Mouse (Mus musculus) testis, postnatal 14 days (tissue): ENCODE measurements around the gene Btbd7.

Source experiments
- DNase-seq: peaks from one replicate; pipeline ENCODE4 v3.0.0; 2021; ENCODE audit warnings: low spot score

The Btbd7 gene

DNA sequence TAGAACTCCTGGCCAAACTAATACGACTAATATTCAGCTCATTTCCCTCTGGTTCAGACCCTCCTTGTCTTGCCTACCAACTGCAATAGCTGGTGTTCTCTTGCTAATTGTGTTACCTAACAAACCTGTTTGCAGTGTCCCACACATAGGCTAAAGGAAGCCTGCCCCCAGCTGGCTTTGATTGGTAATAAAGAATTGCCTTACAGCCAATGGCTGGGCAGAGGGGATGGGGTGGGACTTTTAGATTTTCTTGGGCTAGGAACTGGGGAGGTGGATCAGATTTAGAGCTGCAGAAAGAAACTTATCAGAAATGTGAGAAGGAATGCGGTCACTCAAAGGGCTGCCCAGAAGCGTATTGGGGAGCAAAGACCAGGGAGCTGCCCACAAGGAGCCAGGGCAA lies 98.8 kb downstream of the Btbd7 start:
- no peak for DNase-seq

DNA sequence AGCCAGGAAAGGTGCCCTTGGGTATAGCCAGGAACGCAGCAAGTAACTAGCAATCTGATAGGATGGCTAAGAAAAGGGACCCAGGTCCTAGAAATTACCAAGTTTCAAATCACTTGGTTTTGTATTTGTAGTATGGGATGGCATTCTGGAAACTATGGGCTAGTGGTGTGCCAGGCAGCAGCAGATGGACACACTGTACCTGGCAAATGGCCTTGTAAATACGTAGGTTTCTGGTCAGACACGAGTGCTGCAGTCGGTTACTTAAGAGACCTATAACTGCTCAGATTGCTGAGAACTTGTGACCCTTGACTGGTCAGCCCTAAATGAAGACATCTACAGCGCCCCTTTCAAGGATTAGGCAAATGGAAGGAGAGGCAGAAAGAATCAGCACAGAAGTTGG lies 100.1 kb downstream of the Btbd7 start:
- DNase-seq: no peak

DNA sequence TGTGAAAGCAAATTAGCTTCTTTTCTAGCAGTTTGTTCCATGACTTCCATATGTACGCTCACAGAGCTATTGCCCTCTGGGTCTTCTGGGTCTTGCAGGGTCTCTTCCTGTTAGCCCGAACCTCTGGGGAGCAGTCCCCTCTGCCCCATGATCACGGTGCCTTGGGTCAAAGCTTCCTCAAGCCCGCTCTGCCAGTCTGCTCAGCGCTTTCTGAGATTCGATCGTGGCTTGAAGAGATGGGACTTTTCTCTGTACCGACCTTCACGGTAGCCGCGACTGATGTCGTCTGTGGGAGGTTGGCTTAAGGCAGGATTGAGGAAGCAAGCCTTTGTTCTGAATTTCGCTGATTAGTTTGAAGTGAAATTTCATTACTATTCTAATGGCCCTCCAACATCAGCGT lies 102.2 kb downstream of the Btbd7 start:
- DNase-seq: no peak

DNA sequence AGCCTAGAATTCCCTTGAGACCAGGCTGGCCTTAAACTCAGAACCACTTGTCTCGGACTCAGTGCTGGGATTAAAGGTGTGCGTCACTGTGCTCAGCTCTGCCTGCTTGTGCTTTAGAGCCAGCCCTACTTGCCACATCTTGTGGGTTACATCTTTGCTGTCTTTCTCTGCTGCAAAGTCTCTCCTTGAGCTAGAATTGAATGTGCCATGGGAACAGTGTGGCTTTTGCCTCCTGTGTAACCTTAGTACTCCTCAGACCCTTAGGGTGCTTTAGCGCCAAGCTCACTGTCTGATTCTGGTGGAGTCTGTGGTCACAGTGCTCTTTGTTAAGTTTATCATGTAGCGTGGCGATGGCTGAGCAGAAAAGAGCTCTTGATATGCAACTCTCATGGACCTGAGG lies 105.6 kb downstream of the Btbd7 start:
- DNase-seq: no peak

DNA sequence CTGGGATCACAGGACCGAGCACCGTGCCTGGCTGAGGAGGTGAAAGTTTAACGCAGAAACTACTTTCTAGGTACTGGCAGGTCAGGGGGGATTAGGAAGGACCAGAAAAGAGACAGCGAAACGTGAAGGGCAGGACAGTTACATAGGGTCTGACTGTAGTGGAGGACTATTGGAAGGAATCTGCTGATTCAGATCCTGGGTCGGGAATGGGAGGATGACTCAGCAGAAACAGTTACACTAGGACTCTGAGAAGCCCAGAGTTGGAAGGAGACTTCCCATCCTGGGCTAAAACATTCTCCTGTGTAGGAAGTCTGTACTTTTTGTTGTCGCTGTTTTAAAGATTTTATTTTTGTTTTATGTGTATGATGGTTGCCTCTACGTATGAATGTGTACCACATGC lies 106.7 kb downstream of the Btbd7 start:
- no peak for DNase-seq

DNA sequence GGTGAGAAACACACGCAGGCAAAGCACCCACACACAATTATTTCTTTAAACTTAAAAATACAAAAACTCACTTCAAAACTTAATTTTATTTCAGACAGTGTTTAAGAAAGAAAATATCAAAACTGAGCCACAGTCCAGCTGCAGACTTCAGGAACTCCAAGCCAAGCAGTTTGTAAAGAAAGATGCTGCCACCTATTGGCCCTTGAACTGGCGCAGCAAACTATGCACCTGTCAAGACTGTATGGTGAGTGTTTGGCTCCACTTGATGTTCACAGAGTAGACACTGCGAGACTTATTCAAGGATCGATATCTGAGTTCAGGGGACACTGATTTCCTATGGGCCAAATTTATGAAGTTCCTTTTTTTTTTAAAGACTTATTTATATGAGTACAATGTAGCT lies 109.3 kb downstream of the Btbd7 start:
- no peak for DNase-seq

DNA sequence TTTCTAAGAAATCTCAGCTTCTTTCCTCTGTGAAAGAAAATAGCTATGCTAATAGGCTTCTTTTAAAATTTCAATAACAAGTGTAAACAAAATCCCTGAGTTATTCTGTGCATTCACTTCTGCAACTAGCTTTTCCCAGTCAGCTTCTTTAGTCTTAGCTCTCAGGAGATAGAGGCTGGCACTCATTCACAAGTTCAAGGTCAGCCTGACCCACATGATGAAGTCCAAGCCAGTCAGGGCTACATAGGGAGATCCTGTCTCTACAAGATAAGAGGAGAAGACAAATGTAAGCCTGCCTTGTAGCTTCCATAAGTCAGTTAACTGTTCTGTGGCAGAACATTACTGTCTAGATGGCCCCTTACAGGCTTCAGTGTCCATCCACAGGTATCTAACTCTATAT lies 114.6 kb downstream of the Btbd7 start:
- no peak for DNase-seq

DNA sequence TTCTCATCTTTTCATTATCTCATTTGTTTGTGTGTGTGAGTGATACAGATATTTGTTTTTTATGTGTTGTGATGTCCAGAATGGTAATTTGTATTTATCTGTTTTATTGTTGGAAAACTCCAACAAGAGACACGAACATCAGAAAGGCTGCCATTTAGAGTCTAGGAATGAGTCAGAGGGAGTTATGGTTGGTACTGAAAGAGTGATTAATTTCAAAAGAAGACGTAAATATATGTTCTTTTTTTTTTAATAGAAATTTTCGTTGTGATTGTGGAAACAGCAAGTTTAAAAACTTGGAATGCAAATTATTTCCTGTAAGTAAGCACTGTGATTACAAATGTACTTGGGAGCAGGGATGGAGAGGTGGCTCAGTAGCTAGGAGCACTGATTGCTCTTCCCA lies 116.6 kb downstream of the Btbd7 start:
- no peak for DNase-seq

DNA sequence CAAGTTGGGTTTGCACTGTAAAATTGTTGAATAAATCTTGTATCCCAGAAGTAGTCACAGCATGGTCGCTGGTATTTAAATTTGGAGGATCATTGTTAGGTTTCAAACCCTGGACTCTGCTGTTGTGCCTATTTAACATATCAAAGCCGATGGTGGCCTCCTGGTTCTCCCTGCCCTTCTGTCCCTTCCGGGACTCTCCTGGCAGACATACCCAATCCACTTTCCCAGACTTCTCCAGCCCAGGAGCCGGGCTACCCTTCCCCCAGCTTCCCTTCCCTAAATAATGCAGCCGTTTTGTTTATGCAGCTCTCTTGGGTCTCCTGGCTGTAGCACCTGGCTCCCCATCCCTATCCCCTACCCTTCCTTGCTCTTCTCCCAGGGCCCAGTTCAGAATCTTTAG lies 119.3 kb downstream of the Btbd7 start:
- DNase-seq: no peak

DNA sequence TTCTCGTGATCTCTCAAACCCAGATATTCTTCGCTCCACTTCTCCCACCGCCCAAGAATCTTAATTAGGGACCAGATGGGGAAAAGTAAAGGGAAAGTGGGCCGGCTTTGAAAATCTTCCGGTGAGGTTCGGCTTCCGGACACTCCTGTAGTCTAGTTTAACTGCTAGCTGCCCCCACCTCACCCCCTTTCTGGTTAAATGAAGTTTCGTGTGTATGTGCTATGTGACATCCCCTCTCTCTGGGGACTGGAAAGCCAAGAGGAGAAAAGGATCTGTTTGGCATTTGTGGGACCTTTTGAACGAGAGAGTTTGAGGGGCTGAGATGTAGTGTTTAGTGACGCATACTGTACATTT lies 119.9 kb downstream of the Btbd7 start, which contains the start of gene Gm20604:
Gene Gm20604, minus strand, starts transcription at position 270 of the 354 bp plus-strand sequence.
- no peak for DNase-seq

DNA sequence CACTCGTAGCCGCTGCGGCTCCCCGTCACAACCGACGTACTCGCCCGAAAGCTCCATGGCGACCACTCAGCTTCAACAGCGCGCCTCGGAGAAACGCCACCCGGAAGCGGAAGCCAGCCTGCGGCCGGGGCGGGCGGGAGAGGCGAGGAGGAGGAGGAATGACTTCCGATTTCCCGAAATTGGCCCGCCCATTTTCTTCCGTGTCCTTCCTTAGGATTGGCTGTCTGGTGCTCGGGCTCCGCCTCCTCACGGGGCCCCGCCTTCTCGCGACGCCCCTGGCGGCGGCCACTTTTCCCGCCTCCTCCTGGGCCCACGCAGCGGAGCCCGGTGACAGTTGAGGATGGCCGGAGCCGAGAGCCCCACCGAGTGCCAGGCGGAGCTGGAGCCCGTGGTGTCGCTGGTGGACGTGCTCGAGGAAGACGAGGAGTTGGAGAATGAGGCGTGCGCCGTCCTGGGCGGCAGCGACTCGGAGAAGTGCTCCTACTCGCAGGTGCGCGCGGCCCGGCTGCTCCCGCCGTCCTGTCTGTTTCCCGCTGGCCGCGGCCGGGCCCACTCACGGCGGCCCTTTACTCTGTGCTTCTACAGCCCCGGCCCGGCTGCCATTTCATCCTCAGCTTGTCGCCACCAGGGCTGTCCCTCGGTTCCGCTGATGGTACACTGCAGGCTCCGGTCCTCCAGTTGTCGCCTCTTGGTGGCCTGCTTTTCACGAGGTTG lies 120.4 kb downstream of the Btbd7 start, which contains the start of the genes Gm28051, Gon7 and Ubr7:
Gene Gm28051, minus strand, starts transcription at position 77 of the 714 bp plus-strand sequence.
Gene Gon7, minus strand, starts transcription at position 115 of the 714 bp plus-strand sequence.
Gene Ubr7, plus strand, starts transcription at position 279 of the 714 bp plus-strand sequence.
- peak; percentile 97 for DNase-seq

DNA sequence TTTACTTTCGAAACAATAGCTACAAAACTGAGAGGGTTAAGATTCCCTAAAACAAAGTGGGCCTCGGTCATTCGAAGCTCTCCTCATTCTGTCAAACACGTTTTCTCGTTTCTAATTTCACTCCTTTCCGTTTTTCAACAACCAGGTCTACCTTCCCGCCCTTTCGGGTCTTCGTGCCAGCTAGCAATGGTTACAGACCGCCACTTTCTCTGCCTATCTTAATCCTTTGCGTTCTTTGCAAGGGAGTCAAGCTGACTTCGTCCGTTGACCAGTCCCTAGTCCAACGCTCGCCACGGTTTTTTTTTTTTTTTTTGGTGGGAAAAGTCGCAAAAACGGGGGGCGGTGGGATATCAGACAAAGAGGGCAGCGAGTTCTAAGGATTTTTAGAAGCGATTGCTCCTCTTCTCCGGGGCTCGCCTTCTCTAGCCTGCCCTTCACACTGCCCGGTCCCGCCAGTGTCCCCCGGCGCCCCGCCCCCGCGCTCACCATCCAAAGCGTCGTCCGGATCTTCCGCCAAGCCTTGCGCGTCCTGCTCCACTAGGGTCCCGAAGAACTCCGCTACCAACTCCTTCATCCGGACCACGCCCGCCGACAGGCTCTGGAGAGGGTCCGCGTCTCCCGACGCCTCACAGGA lies 121.1 kb downstream of the Btbd7 start:
- DNase-seq: peak; percentile 23

DNA sequence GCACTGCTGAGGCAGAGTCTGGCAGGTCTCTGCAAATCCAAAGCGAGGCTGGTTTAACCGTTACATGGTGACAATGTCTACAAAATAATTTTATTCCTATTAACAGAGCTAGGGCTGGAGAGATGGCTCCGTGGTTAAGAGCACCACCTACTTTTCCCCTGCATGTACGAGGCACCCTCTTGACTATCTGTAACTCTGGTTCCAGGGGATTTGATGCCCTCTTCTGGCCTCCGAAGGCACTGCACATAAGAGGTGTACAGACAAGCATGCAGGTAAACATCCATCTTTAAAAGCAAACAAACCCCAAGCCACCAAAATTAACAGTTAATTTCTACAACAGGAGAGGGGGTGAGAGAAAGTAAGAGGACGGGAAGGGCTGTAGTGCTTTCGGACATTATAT lies 122.0 kb downstream of the Btbd7 start:
- peak; percentile 33 for DNase-seq

DNA sequence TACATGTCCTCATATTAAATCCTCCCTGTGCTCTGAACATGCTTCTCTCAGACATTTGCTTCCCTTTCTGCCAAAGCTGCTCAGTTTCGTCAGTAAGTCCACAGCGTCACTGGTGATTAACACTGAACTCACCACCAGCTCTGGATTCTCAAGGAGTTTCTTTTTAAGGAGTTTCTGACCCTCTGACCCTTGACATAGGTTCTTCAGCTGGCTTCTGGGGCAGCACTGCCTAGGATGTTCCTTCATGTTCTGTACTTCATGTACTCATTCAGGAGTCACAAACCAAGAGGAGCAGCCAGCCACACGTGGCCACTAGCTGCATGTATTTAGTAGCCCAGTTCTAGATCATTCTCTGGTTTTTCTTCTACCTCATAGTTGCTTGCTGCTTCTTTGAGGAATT lies 130.0 kb downstream of the Btbd7 start:
- DNase-seq: no peak

DNA sequence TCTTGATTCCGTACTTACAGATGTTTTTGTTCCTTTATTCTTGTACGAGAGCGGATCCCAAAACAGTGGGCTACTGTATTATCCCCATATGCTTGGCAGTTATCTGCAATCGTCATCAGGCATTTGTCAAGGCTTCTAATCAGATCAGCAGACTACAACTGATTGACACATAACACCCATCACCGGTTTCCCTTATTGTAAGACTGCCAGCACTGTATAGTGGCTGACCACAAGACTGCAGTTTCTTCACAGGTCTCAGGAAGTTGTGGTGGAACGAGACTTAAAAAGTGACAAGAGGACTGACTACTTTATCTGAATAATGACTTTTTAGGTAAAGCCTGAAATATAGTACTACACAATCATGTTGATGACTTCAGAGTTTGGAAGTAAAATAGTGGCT lies 133.4 kb downstream of the Btbd7 start:
- DNase-seq: no peak

DNA sequence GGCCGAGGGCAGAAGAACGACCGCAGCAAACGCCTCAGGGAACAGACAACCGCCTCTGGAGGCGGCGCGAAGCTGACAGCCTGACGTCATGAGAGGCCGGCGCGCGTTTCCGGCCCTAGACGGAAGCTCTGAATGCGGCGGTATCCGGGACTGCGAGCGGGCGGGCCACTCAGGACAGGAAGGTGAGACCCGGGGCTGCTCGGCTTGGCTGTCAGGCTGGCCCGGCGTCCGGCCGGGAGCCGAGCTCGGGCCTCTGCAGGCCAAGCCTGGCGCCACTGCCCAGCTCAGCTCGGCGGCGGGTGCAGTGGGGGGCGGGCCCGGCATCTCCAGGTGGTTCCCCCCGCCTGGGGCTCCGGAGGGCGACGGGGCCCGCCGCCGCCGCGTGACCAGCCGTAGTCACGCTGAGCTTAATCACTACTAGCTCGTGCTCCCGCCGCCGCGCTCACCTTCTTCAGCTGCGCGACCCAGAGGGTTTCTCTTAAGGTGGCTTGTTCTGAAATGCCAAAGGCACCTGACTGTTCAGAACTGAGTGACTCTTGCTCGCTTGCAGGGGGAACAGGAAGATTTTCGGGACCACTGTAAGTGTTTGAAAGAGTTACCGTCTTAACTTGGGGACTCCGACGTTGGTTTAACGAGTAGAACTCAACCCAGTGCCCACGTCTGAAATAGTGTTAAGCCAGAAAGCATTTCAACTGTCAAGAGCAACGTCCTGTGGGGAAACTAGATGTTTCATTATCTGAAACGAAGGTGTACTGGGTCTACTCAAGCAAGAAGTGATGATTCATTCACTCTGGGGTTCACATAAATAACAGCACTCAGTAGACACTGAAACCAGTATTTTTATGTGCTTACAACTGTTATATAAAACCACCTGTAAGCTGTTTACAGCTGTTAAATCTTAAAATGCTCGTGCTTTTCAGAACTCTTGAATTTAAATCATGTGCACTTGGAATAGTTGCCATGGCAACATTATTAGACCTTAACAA lies 134.4 kb downstream of the Btbd7 start, which contains the start of the genes Moap1 and Tmem251:
Gene Moap1, minus strand, starts transcription at position 73 of the 986 bp plus-strand sequence.
Gene Tmem251, plus strand, starts transcription at position 174 of the 986 bp plus-strand sequence.
- DNase-seq: peak; percentile 90

DNA sequence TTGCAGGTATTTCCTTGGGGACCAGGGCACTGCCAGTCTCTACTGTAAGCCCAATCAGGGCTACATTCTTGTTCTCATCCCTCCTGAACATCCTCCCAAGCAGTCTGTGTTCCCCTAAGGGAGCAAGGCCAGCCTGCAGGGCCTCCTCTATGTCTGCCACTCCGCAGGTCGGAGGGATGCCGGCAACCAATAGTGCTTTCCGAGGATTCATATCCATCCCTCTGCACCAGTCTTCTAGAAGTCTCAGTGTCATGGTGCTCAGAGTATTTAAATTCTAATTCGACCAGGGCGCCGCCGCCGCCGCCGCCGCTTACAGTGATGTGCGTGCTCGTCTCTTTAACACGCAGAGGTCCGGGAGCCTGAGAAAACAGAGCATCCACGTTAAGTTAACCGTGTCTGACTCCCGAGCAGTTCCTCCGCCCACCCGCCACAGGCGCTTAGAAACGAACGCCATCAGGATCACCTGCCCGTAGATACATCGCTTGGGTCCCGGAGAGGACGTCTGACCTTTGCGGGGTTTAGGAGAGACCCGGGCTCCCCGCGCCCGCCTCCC lies 135.2 kb downstream of the Btbd7 start:
- DNase-seq: peak; percentile 20

DNA sequence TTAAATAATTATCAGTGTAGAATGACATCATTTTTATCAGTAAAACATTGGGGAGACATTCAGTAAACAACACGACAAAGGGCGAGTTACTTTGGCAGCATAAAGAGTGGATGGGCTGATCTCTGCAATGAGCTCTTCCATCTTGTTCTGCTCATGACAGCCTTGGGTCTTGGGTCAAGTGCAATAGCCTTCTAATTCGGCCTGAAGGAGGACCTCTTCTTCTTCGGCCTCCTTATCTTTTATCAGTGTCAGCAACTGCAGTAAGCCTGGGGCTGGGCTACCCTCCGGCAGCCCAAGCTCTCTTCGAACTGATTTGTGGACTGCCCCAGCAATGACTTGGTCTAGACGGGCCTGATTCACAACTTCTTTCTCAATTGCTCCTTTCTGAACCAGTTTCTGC lies 136.2 kb downstream of the Btbd7 start:
- DNase-seq: no peak

DNA sequence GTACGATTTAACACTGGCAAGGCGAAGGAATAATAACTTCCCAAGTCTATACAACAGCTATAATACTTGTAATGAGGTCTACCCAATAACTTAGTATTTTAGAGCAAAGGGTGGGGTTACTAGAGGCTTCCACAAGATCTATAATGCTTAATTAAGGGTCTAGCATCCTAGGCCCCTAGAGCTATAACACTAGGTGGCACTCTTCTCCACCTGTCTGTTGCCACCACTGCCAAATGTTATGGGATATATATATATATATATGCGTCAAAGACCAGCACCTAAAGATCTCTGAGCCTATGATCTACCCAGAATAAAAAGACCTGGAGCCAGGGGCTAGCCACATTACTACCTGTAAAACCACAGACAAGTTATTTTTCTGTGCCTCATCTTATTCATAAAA lies 138.0 kb downstream of the Btbd7 start:
- no peak for DNase-seq

DNA sequence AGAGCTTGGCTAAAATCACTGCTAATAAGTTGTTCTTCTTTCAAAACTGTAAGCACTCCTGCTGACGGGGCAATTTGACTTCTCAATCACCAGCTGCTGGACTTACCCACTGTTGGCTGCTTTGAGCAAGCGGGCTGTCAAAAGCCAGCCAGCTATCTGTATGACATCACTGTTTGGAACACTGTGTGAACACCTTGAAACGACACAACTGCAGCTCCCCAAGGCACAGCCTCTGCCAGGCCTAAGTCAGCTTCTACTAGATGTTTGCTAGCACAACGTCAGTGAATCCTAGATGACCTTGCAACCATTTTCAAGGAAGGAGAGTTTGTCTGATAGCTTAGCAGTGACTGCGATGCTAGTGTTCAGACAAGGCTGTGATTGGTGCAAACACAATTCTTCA lies 139.2 kb downstream of the Btbd7 start:
- DNase-seq: no peak

DNA sequence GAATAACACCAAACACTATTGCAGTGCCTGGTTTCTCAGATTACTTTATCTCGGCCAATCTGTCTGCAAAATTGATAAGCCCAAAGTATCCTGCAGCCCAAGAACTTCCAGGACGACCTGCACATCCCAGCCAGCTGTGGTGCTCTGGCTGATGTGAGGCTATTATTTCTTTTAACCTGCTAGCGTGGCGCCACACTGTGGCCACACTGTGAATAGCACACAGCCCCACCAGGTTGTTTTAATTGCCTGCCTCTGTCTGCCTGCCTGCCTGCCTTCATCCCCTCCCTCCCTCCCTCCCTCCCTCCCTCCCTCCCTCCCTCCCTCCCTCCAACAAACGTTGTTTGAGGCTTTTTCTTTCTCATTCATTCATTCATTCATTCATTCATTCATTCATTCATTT lies 144.9 kb downstream of the Btbd7 start:
- peak; percentile 50 for DNase-seq
